Mouse (Mus musculus) myocyte (in vitro differentiated cells): ENCODE data around the gene Wee2. TPM values are rescaled to one million over a fixed set of nuclear protein-coding genes. Genes with fewer than 3 reads are reported as not detected.

ENCODE experiments used
- H3K27me3 ChIP-seq: one replicate; pipeline ENCODE4 v1.6.1; 2011; ENCODE audit not compliant: control insufficient read depth, insufficient read depth, insufficient read length
- H3K36me3 ChIP-seq: one replicate; pipeline ENCODE4 v1.6.1; 2011; ENCODE audit not compliant: control insufficient read depth, insufficient read depth
- H3K4me2 ChIP-seq: one replicate; pipeline ENCODE4 v1.6.1; 2011; ENCODE audit warnings: low read depth, control low read depth
- H3K4me3 ChIP-seq: one replicate; pipeline ENCODE4 v1.5.1; 2011; ENCODE audit warnings: mild to moderate bottlenecking, control low read depth, moderate library complexity
- H3K79me2 ChIP-seq: one replicate; pipeline ENCODE4 v1.6.1; 2011; ENCODE audit not compliant: control insufficient read depth, insufficient read depth
- H3ac ChIP-seq: one replicate; pipeline ENCODE4 v1.6.1; 2011; ENCODE audit not compliant: control insufficient read depth, insufficient read length
- CEBPB ChIP-seq: IDR thresholded peaks from 2 replicates; pipeline ENCODE4 v1.6.1; 2011; ENCODE audit warnings: mild to moderate bottlenecking, moderate library complexity; ENCODE audit not compliant: poor library complexity, insufficient read depth, severe bottlenecking
- E2F4 ChIP-seq: IDR thresholded peaks from one replicate; pipeline ENCODE4 v1.6.1; 2011; ENCODE audit warnings: mild to moderate bottlenecking, control low read depth, moderate library complexity; ENCODE audit not compliant: insufficient read depth
- MAX ChIP-seq: IDR thresholded peaks from one replicate; pipeline ENCODE4 v1.6.1; 2011; ENCODE audit warnings: low read depth, mild to moderate bottlenecking, control low read depth
- MYOD1 ChIP-seq, 3 experiments: IDR thresholded peaks; one replicate each; pipeline ENCODE4 v1.6.1; 2011; ENCODE audit warnings: control low read depth in 2 of 3, low read depth in 2 of 3, mild to moderate bottlenecking in 2 of 3, moderate library complexity in 1 of 3; ENCODE audit not compliant: insufficient read length in 2 of 3, control insufficient read depth in 1 of 3
- MYOG ChIP-seq, 3 experiments: IDR thresholded peaks; one replicate each; pipeline ENCODE4 v1.6.1; 2011; ENCODE audit warnings: control low read depth in 2 of 3, low read depth in 2 of 3, mild to moderate bottlenecking in 2 of 3; ENCODE audit not compliant: insufficient read length in 2 of 3, control insufficient read depth in 1 of 3, insufficient read depth in 1 of 3
- POLR2A ChIP-seq: IDR thresholded peaks from one replicate; pipeline ENCODE4 v1.6.1; 2011; ENCODE audit warnings: low read depth, mild to moderate bottlenecking, control low read depth, moderate library complexity; ENCODE audit not compliant: insufficient read length
- POLR2AphosphoS2 ChIP-seq: IDR thresholded peaks from one replicate; pipeline ENCODE4 v1.6.1; 2011; ENCODE audit warnings: low read depth, control low read depth; ENCODE audit not compliant: insufficient read length
- REST ChIP-seq: IDR thresholded peaks from one replicate; pipeline ENCODE4 v1.6.1; 2011; ENCODE audit warnings: mild to moderate bottlenecking, control low read depth, moderate library complexity; ENCODE audit not compliant: insufficient read depth, insufficient read length
- SRF ChIP-seq: IDR thresholded peaks from one replicate; pipeline ENCODE4 v1.6.1; 2011; ENCODE audit warnings: low read depth; ENCODE audit not compliant: control insufficient read depth, insufficient read length
- TCF12 ChIP-seq: IDR thresholded peaks from one replicate; pipeline ENCODE4 v1.6.1; 2011; ENCODE audit warnings: mild to moderate bottlenecking, control low read depth; ENCODE audit not compliant: poor library complexity, insufficient read depth, severe bottlenecking
- TCF3 ChIP-seq: IDR thresholded peaks from one replicate; pipeline ENCODE4 v1.6.1; 2011; ENCODE audit warnings: low read depth, control low read depth; ENCODE audit not compliant: insufficient read length
- USF1 ChIP-seq: IDR thresholded peaks from one replicate; pipeline ENCODE4 v1.6.1; 2011; ENCODE audit warnings: low read depth, mild to moderate bottlenecking, control low read depth, moderate library complexity
- polyA plus RNA-seq: library from polyadenylated mRNA; unstranded; fragments of >200 nt; fragmentation: generic; extraction: Trizol; gene quantifications from one replicate; pipeline ENCODE4 v1.2.1, GENCODE M21; 2012; ENCODE audit warnings: missing spikeins

Wee2 gene
- polyA plus RNA-seq, 1 experiment: not detected

- Histone ChIP-seq H3K4me2 (no peak overlapping the region), H3K27me3 (peaks cover 29% of the 10 kb centered on the region), H3ac (no peak overlapping the region), H3K36me3 (no peaks in the 10 kb centered on the region), H3K79me2 (no peaks in the 10 kb centered on the region), H3K4me3 (no peak overlapping the region)
- no peak for TF ChIP-seq MAX
- no peak for TF ChIP-seq E2F4
- TF ChIP-seq POLR2A: no peak
- TF ChIP-seq TCF12: no peak
- no peak for TF ChIP-seq USF1
- no peak for TF ChIP-seq TCF3
These were observed 843 bp downstream of the Wee2 start for GRCm38 (mm10) chr6:40439731-40440130.

GRCm38 (mm10) chr6:40441276-40441675 is 2.4 kb downstream of the Wee2 start:
- no peaks in the 10 kb centered on the region for H3K36me3 ChIP-seq
- peaks cover 31% of the 10 kb centered on the region for H3K27me3 ChIP-seq
- no peak for TF ChIP-seq MAX
- no peak for TF ChIP-seq MYOG (IDR thresholded peaks at IDR 0.05; ENCODE audit: control insufficient read depth in 1 of 3, insufficient read depth in 1 of 3, insufficient read length in 2 of 3, low read depth in 2 of 3)

GRCm38 (mm10) chr6:40441755-40442154 is 2.9 kb downstream of the Wee2 start:
- Histone ChIP-seq H3ac (no peak overlapping the region), H3K4me2 (no peak overlapping the region), H3K27me3 (peaks cover 36% of the 10 kb centered on the region), H3K79me2 (no peaks in the 10 kb centered on the region), H3K36me3 (no peaks in the 10 kb centered on the region), H3K4me3 (no peak overlapping the region)
- TF ChIP-seq REST (no peak), TCF12 (no peak), TCF3 (no peak), MYOD1 (IDR thresholded peaks at IDR 0.05; ENCODE audit: control insufficient read depth in 1 of 3, insufficient read length in 2 of 3, low read depth in 2 of 3) (no peak), POLR2AphosphoS2 (no peak), CEBPB (no peak), POLR2A (no peak), SRF (no peak)

More at GRCm38 (mm10) chr6:40441276-40441675, 2.4 kb downstream of the Wee2 start:
- H3K4me3 ChIP-seq: no peak overlapping the region
- H3ac ChIP-seq: no peak overlapping the region
- H3K79me2 ChIP-seq: no peaks in the 10 kb centered on the region
- no peak overlapping the region for H3K4me2 ChIP-seq

- H3K4me3 ChIP-seq: no peak overlapping the region
- H3K36me3 ChIP-seq: no peaks in the 10 kb centered on the region
- H3K27me3 ChIP-seq: peaks cover 37% of the 10 kb centered on the region
- no peak for TF ChIP-seq USF1
- TF ChIP-seq MAX: no peak
- no peak for TF ChIP-seq REST
- TF ChIP-seq E2F4: no peak
- no peak for TF ChIP-seq CEBPB
- no peak for TF ChIP-seq TCF3
- no peak for TF ChIP-seq TCF12
- TF ChIP-seq MYOD1 (IDR thresholded peaks at IDR 0.05; ENCODE audit: control insufficient read depth in 1 of 3, insufficient read length in 2 of 3, low read depth in 2 of 3): no peak
- TF ChIP-seq POLR2A: no peak
- no peak for TF ChIP-seq MYOG (IDR thresholded peaks at IDR 0.05; ENCODE audit: control insufficient read depth in 1 of 3, insufficient read depth in 1 of 3, insufficient read length in 2 of 3, low read depth in 2 of 3)
- TF ChIP-seq POLR2AphosphoS2: no peak
- TF ChIP-seq SRF: no peak
- no peak overlapping the region for H3ac ChIP-seq
- H3K4me2 ChIP-seq: no peak overlapping the region
- H3K79me2 ChIP-seq: no peaks in the 10 kb centered on the region
These were observed 4.5 kb downstream of the Wee2 start for GRCm38 (mm10) chr6:40443281-40443928.

GRCm38 (mm10) chr6:40448626-40449025 is 9.7 kb downstream of the Wee2 start:
- Histone ChIP-seq H3K4me2 (no peak overlapping the region), H3ac (no peak overlapping the region), H3K79me2 (no peaks in the 10 kb centered on the region), H3K36me3 (no peaks in the 10 kb centered on the region), H3K4me3 (no peak overlapping the region), H3K27me3 (peaks cover 18% of the 10 kb centered on the region)
- TF ChIP-seq REST: no peak
- TF ChIP-seq CEBPB: no peak
- no peak for TF ChIP-seq TCF3
- TF ChIP-seq TCF12: no peak
- no peak for TF ChIP-seq MYOD1 (IDR thresholded peaks at IDR 0.05; ENCODE audit: control insufficient read depth in 1 of 3, insufficient read length in 2 of 3, low read depth in 2 of 3)
- no peak for TF ChIP-seq SRF
- TF ChIP-seq MYOG (IDR thresholded peaks at IDR 0.05; ENCODE audit: control insufficient read depth in 1 of 3, insufficient read depth in 1 of 3, insufficient read length in 2 of 3, low read depth in 2 of 3): no peak
- TF ChIP-seq USF1: no peak
- no peak for TF ChIP-seq MAX
- no peak for TF ChIP-seq POLR2A
- no peak for TF ChIP-seq POLR2AphosphoS2
- no peak for TF ChIP-seq E2F4
